Mouse (Mus musculus) liver, embryonic 12.5 days (tissue): ENCODE measurements at regions not wholly inside any gene's neighbourhood (a gene's known extent, or its start where the extent isn't known, plus 50 kb on each side); places are given as distances from the start of the nearest gene placed in this dataset. TPM values are rescaled to one million over a fixed set of nuclear protein-coding genes. Genes with fewer than 3 reads are reported as not detected.
A peak's percentile ranks its signal among the peaks of the same experiment; 100 is the strongest.
"Not testable (repeated sequence)": the region's sequence is repeated elsewhere in the genome, so short reads cannot be mapped to it uniquely, and the experiment has no call there.

ENCODE experiments used
- ATAC-seq: fragments of 200-750 bp; cut with Nextera tagmentation; 2 replicates; pipeline ENCODE4 v1.8.0; 2017; ENCODE audit warnings: moderate number of reproducible peaks, mild to moderate bottlenecking, moderate library complexity
- H3K27ac ChIP-seq: fragments of 300-500 bp; sonication (generic); 2 replicates; pipeline ENCODE4 v1.5.1; 2016; ENCODE audit warnings: mild to moderate bottlenecking
- H3K27me3 ChIP-seq: fragments of 300-500 bp; sonication (generic); replicated peaks from 2 replicates; pipeline ENCODE4 v1.6.1; 2016; ENCODE audit warnings: mild to moderate bottlenecking, moderate library complexity
- H3K36me3 ChIP-seq: fragments of 300-500 bp; sonication (generic); 2 replicates; pipeline ENCODE4 v1.6.1; 2016; ENCODE audit warnings: mild to moderate bottlenecking, moderate library complexity
- H3K4me1 ChIP-seq: fragments of 300-500 bp; sonication (generic); 2 replicates; pipeline ENCODE4 v1.6.1; 2016
- H3K4me2 ChIP-seq: fragments of 300-500 bp; sonication (generic); 2 replicates; pipeline ENCODE4 v1.6.1; 2016; ENCODE audit warnings: mild to moderate bottlenecking, moderate library complexity
- H3K4me3 ChIP-seq: fragments of 300-500 bp; sonication (generic); 2 replicates; pipeline ENCODE4 v1.5.1; 2016; ENCODE audit warnings: mild to moderate bottlenecking, moderate library complexity
- H3K9ac ChIP-seq: fragments of 300-500 bp; sonication (generic); 2 replicates; pipeline ENCODE4 v1.6.1; 2016; ENCODE audit warnings: mild to moderate bottlenecking, moderate library complexity
- H3K9me3 ChIP-seq: fragments of 300-500 bp; sonication (generic); replicated peaks from 2 replicates; pipeline ENCODE4 v1.6.1; 2016; ENCODE audit warnings: mild to moderate bottlenecking, moderate library complexity
- WGBS: fragments of 180-500 bp; shearing (Covaris S2); methylation state at CpG from one replicate; pipeline ENCODE4 v1.1.7; 2016; ENCODE audit not compliant: insufficient replicate concordance; 5-methylcytosine and 5-hydroxymethylcytosine counted together
- microRNA-seq: library from miRNA; unstranded; fragments of <30 nt; microRNA quantifications from one replicate; pipeline ENCODE4, GENCODE M21; 2017

- no peaks in the 10 kb centered on the region for H3K27me3 ChIP-seq
- H3K36me3 ChIP-seq, result no peaks in the 10 kb centered on the region
- no peak overlapping the region for H3K4me3 ChIP-seq
- 38% methylated on average over 3 of the region's 3 CpGs for WGBS
- ATAC-seq, result no peak
- H3K4me2 ChIP-seq, result no peak overlapping the region
- H3K4me1 ChIP-seq, result no peaks in the 10 kb centered on the region
- H3K9me3 ChIP-seq, result no peaks in the 10 kb centered on the region
- no peak overlapping the region for H3K9ac ChIP-seq
- no peak overlapping the region for H3K27ac ChIP-seq
Observed at GRCm38 (mm10) chr16:65405824-65406556, 114.3 kb upstream of the Pou1f1 start.

- 40% methylated on average over 9 of the region's 9 CpGs for WGBS
- not testable (repeated sequence) for H3K4me3 ChIP-seq, H3K36me3 ChIP-seq, ATAC-seq, H3K4me1 ChIP-seq, H3K4me2 ChIP-seq, H3K27ac ChIP-seq, H3K9me3 ChIP-seq, H3K9ac ChIP-seq, H3K27me3 ChIP-seq
Observed at GRCm38 (mm10) chr16:65432046-65432445, 88.3 kb upstream of the Pou1f1 start.

GRCm38 (mm10) chr16:65436076-65436475 lies 84.2 kb upstream of the Pou1f1 start:
- Histone ChIP-seq H3K4me1 (no peaks in the 10 kb centered on the region), H3K9me3 (no peaks in the 10 kb centered on the region), H3K27me3 (no peaks in the 10 kb centered on the region), H3K9ac (no peak overlapping the region), H3K27ac (no peak overlapping the region), H3K4me2 (no peak overlapping the region), H3K4me3 (no peak overlapping the region), H3K36me3 (no peaks in the 10 kb centered on the region)
- no peak for ATAC-seq
- 59% methylated on average over 2 of the region's 2 CpGs for WGBS

- WGBS, result 78% methylated on average over 4 of the region's 4 CpGs
- H3K4me3 ChIP-seq, result no peak overlapping the region
- H3K9me3 ChIP-seq, result no peaks in the 10 kb centered on the region
- H3K27ac ChIP-seq, result no peak overlapping the region
- H3K4me2 ChIP-seq, result no peak overlapping the region
- no peak for ATAC-seq
- no peak overlapping the region for H3K9ac ChIP-seq
- H3K36me3 ChIP-seq, result no peaks in the 10 kb centered on the region
- H3K27me3 ChIP-seq, result no peaks in the 10 kb centered on the region
- no peaks in the 10 kb centered on the region for H3K4me1 ChIP-seq
Observed at GRCm38 (mm10) chr16:65441954-65442353, 78.4 kb upstream of the Pou1f1 start.

- no peak overlapping the region for H3K4me2 ChIP-seq
- H3K27me3 ChIP-seq, result no peaks in the 10 kb centered on the region
- H3K4me1 ChIP-seq, result no peaks in the 10 kb centered on the region
- no peaks in the 10 kb centered on the region for H3K36me3 ChIP-seq
- H3K9ac ChIP-seq, result no peak overlapping the region
- H3K9me3 ChIP-seq, result no peaks in the 10 kb centered on the region
- H3K4me3 ChIP-seq, result no peak overlapping the region
- H3K27ac ChIP-seq, result no peak overlapping the region
- peak; percentile 51; the same call in 1 of the 2 replicates for ATAC-seq
- 13% methylated on average over 3 of the region's 3 CpGs for WGBS
Observed at GRCm38 (mm10) chr16:65448810-65449209, 71.5 kb upstream of the Pou1f1 start.

- Histone ChIP-seq H3K4me1 (no peaks in the 10 kb centered on the region), H3K9ac (no peak overlapping the region), H3K9me3 (no peaks in the 10 kb centered on the region), H3K36me3 (no peaks in the 10 kb centered on the region), H3K27me3 (no peaks in the 10 kb centered on the region), H3K4me3 (no peak overlapping the region), H3K27ac (no peak overlapping the region), H3K4me2 (no peak overlapping the region)
- 45% methylated on average over 5 of the region's 5 CpGs for whole genome bisulfite sequencing
- no peak for ATAC-seq
Observed at GRCm38 (mm10) chr16:65450706-65451105, 69.6 kb upstream of the Pou1f1 start.

- Histone ChIP-seq H3K4me1 (no peaks in the 10 kb centered on the region), H3K36me3 (no peaks in the 10 kb centered on the region), H3K9me3 (no peaks in the 10 kb centered on the region), H3K4me3 (no peak overlapping the region), H3K27ac (no peak overlapping the region), H3K9ac (no peak overlapping the region), H3K27me3 (no peaks in the 10 kb centered on the region), H3K4me2 (no peak overlapping the region)
- WGBS, result 67% methylated on average over 3 of the region's 3 CpGs
- ATAC-seq, result no peak
Observed at GRCm38 (mm10) chr16:65451885-65452284, 68.4 kb upstream of the Pou1f1 start.

- not testable (repeated sequence) for H3K9me3 ChIP-seq, H3K27me3 ChIP-seq, H3K4me1 ChIP-seq, H3K9ac ChIP-seq, H3K4me2 ChIP-seq, H3K36me3 ChIP-seq, ATAC-seq, H3K27ac ChIP-seq, H3K4me3 ChIP-seq
- WGBS, result 58% methylated on average over 1 of the region's 3 CpGs
Observed at GRCm38 (mm10) chr16:65456948-65457347, 63.4 kb upstream of the Pou1f1 start.

- no peak overlapping the region for H3K4me3 ChIP-seq
- 67% methylated on average over 3 of the region's 3 CpGs for WGBS
Observed at GRCm38 (mm10) chr16:65458234-65458633, 62.1 kb upstream of the Pou1f1 start.

GRCm38 (mm10) chr16:65469681-65470080 lies 50.6 kb upstream of the Pou1f1 start:
- no peak overlapping the region for H3K4me3 ChIP-seq
- no peaks in the 10 kb centered on the region for H3K36me3 ChIP-seq

More at GRCm38 (mm10) chr16:65458234-65458633, 62.1 kb upstream of the Pou1f1 start:
- H3K36me3 ChIP-seq, result no peaks in the 10 kb centered on the region
- no peaks in the 10 kb centered on the region for H3K9me3 ChIP-seq
- H3K27ac ChIP-seq, result no peak overlapping the region
- H3K27me3 ChIP-seq, result no peaks in the 10 kb centered on the region
- no peak for ATAC-seq
- H3K4me2 ChIP-seq, result no peak overlapping the region
- no peaks in the 10 kb centered on the region for H3K4me1 ChIP-seq
- H3K9ac ChIP-seq, result no peak overlapping the region

More at GRCm38 (mm10) chr16:65469681-65470080, 50.6 kb upstream of the Pou1f1 start:
- Histone ChIP-seq H3K9me3 (no peaks in the 10 kb centered on the region), H3K4me2 (no peak overlapping the region), H3K4me1 (no peaks in the 10 kb centered on the region), H3K27me3 (no peaks in the 10 kb centered on the region), H3K9ac (no peak overlapping the region), H3K27ac (no peak overlapping the region)
- ATAC-seq, result no peak
- WGBS, result 53% methylated on average over 4 of the region's 4 CpGs

Small RNA genes lying in the stretch of these regions (microRNA-seq; reads per million reads assigned to microRNA genes)
- not detected for gene Gm23659
